Mouse (Mus musculus) left cerebral cortex, postnatal 4 days (tissue): ENCODE results near the gene Yju2. TPM values are rescaled to one million over a fixed set of nuclear protein-coding genes. Genes with fewer than 3 reads are reported as not detected.
A peak's percentile ranks its signal among the peaks of the same experiment; 100 is the strongest.
"Not testable (repeated sequence)": the region's sequence is repeated elsewhere in the genome, so short reads cannot be mapped to it uniquely, and the experiment has no call there.

ENCODE experiments used
- DNase-seq: peaks from one replicate; pipeline ENCODE4 v3.0.0-alpha.2; 2022
- intact Hi-C: fragments of 180-260 bp; cut with DNase I; formaldehyde crosslinking; loops from one replicate; pipeline ENCODE4 v1.15.1; 2025
- total RNA-seq, 2 experiments: library from RNA; stranded (reverse); gene quantifications; 2 replicates each; pipeline ENCODE4 v1.2.3; 2021

The Yju2 gene
- total RNA-seq, result 10 to 100 TPM; 16.7 to 18.2 TPM

DNA sequence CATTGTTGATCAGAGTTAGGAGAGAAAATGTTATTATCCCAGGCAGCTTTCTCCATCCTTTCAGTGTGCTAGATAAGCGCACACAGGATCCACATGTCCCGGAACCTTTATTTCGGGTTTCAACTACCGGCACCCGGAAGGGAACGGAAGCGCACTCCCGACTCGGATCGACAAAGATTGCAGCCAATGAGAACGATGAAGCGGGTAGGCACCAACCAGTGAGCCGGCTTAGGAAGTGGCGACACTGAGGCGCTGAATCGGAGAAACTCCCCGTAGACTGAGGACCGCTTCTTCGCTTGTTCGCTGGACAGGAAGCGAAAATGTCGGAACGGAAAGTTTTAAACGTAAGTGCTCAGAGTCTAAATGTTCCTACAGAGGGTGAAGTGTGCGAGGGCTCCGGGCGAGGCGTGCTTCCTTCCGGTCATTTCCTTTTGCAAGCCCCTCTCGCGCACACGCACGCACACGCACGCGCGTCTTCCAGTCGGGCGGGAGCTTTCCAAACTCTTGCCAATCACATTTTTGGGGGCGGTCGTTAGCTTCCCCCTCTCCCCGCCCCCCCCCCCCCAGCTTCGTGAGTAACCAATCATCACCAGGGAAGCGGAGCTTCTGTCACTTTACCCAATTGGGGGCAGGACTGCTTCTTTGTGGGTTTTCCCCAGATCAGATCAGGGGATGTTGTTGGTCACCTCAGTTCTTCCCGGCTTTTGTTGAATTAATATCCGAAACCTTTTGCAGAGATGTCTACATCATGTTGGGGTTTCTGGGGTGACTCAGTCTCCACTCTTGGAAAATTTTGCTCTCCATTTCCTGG lies at the start of gene Yju2:
TSS of gene Yju2 (plus strand) at position 182 of the 811 bp plus-strand sequence.
- intact Hi-C loops, result no loop called here

DNA sequence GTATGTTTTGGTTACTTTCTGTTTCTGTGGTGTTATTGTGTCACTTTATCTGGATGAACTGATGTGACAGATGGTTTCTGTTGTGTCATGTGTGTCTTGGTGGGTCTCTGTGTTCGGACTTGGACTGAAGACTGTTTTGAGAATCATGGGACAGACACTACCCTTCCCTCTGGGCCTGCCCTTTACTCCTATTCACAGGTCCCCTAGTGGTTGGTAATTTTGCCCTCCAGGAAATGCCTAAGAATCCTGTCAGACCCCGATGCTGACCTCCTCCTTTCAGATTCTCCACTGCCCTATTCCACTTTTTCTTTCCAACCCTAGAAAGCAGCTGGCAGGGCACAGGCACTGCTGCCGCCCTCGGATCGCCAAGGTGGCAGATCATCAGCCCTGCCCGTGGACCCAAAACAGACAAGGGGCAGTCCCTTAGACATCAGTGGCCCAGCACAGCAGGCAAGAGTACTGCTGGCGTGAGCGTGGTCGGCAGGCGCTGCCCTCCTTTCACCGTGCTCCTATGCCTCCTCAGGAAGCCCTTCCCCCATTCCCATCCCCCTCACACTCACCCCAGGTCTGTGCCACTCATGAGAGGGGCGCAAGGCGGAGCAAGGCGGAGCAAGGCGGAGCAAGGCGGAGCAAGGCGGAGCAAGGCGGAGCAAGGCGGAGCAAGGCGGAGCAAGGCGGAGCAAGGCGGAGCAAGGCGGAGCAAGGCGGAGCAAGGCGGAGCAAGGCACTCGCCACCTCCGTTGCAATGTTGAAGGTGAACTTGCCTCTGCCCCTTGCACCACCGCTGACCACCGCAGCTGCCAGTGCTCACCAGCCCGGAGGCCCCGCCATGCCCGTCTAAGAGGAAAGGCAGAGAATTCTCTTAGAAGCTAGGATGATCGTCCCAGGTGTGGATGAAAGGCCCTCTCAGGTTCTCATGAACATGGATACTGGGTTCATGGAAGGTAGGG lies 27.1 kb upstream of the Yju2 start:
- intact Hi-C loops, result no loop called here

More for the DNA sequence above, at the start of gene Yju2:
- DNase-seq, result peak; percentile 91

DNA sequence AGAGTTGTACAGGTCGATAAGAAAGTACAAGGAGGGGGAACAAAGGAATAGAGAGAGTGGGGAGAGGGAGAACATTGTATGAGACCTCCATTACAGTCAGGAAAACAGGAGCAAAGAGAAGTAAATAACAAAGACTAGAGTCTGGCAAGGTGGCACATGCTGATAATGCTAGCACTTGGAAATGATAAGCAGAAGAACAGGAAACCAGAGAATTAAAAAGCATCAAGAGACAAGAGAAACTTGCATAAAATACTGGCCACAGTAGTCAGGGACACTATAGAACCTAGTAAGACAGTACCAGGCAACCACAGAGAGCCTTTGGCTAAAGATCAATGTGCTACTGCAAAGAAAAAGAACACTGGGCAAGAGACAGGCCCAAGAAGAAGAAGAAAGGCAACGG lies 26.3 kb upstream of the Yju2 start:
- intact Hi-C loops, result no loop called here
- DNase-seq, result no peak

More for the DNA sequence above, 27.1 kb upstream of the Yju2 start:
- DNase-seq, result peak; percentile 75

DNA sequence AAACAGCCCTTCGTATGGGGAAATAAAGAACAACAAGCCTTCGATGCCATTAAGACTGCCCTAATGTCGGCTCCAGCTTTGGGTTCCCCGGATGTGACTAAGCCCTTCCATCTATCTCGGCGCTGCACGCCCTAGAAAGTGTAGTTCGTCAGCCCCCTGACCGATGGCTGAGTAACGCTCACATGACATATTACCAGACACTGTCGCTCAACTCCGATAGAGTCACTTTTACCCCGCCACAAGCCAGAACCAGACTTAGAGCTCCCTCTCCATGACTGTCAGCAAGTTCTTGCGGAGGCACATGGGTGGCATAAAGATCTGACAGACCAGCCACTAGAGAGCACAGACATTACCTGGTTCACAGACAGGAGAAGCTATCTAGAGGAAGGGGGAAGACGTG lies 25.7 kb upstream of the Yju2 start:
- intact Hi-C loops, result no loop called here

DNA sequence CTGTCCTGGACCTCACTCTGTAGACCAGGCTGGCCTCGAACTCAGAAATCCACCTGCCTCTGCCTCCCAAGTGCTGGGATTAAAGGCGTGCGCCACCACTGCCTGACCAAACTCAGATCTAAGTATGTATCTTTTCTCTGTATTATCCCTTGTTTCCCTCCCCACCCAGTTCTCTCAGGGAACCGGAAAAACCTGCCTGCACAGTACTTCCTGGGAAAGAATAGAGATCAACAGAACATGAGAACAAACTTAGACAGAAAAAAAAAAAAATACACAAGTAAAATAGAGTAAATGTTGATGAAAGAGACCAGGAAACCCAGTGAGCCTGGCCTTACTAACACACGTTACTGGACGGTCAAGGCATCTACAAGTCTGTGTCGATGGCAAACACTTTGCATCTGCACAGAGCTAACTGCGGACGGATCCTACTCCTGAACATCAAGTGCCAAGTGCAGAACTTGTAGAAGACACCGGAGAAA lies 14.5 kb upstream of the Yju2 start:
- intact Hi-C loops, DNase-seq: not testable (repeated sequence)

More for the DNA sequence above, 25.7 kb upstream of the Yju2 start:
- DNase-seq, result no peak

DNA sequence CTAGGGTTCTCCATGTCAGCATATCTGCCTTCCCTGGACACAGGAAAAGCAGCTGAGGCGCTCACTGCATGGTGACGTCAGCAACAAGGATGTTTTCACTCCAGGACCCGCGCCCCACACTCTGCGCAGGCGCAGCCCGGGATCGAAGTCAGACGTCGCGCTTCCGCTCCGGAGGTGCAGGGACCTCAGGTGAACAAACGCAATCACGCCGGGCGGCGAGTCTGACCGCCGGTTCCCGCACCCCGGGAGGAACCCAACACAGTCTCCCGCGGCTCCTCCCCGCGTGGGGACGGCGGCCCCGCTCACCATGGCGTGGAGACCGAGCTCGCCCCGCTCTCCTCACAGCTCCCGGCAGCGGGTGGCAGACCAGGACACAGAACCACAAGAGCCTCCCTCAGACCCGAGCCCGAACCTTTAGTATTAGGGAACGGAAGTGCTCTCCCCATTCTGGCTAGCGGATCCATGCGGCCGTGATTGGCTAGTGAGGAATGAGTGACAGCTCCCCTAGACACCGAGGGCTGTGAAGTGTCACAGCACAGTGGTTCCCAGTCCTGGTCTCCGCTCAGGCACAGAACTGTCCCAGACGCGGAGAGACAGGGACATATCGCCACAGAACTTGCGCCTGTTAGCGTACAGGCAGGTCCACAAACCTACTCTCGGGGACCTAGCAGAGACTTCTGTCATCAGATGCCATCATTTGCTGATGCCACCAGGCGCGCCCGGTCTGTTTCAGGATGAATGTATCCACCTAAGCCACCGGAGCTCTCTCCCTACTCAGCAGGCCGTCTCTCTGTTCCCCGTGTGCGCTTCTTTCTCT lies 13.8 kb upstream of the Yju2 start:
- intact Hi-C loops, result not testable (repeated sequence)
- DNase-seq, result peak; percentile 93

DNA sequence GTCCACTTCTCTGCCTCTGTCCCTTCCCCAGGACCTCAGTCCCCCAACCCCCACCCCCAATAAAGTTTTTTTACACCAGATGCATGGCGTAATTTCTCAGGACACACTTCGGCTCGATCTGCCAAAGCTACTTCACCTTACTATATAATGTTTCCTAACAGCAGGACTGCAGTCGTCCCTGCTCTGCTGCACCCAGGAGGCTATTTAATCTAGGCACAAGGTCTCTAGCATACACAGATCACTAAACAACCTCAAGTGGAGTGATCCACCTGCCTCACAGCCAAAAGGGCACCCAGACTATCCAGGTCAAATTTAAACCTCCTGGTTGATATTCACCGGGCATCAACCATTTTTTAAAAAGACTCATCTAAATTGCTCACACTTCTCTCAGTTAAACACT lies 13.2 kb upstream of the Yju2 start:
- intact Hi-C loops, result no loop called here
- no peak for DNase-seq

DNA sequence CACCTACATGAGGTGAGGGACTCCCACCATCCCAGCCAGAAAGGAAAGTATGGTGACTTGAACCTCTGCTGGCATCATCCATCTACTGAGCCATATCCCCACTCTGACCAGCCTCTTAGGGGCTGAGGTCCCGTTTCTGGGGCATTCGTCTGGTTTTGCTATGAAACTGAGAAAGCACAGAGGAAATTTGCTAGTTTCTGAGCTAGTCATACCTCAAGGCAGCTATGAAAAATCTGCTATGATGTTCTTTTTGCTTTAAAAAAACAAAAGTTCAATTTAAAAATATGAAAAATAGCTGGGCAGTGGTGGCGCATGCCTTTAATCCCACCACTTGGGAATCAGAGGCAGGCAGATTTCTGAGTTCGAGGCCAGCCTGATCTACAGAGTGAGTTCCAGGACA lies 10.3 kb upstream of the Yju2 start:
- intact Hi-C loops, result no loop called here
- no peak for DNase-seq

DNA sequence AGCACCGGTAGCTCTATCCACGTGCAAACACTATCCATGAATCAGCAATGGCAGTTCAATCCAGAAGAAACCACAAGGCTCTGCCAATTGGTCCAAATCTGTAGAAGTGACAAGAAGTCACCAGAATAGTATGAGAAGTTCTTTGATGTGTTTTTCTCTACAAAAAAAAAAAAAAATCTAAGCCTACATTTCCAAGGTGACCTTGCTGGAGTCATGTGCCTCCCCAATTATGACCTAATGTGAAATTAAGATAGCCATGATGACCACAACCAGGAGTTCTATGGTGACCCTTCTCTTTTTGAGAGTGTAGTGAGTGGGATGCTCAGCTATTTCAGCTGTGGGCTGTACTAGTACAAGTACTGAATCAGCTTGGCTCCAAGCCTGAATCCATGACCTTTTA lies 9.5 kb upstream of the Yju2 start, which contains the start of gene Zfp119b:
TSS of gene Zfp119b (minus strand) at position 101 of the 400 bp plus-strand sequence.
- no peak for DNase-seq
- intact Hi-C loops, result no loop called here

DNA sequence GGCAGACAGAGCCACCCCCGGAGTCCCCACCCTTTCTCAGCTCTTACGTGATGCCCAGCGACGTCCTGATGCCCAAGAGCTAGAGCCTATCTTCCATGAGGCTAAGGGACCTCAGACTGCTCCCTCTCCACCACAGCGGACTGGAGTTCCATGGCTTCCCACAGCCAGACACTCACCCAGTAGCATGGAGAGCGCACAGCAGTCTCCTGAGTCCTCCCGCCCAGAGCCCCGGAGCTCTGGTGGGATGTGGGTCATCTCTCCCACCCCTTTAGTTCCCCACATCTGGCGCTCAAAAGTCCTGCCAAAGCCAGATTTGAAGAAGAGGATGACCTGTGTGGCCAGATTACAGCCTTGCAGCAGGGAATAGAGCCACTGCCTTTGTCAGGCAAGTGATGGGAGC lies 8.3 kb upstream of the Yju2 start:
- intact Hi-C loops, result no loop called here
- DNase-seq, result no peak

DNA sequence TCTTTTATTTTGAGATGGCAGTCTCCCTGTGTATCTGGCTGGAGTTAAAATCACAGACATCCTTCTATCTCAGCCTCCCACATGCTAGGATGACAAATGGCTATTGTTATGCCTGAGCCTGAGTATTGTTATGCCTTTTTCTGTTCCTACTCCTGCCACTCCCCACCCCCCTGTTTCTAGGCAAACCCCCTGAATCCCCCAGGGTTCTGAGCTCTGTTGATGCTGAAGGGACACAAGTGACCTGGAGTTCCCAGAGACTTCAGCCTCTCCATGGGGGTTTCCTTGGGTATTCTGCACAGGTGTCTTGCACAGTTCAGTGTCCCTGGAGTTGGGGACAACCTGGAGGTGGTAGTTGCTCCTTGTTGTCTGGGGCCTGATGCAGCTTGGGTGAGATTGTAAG lies 6.9 kb upstream of the Yju2 start:
- intact Hi-C loops, result no loop called here
- DNase-seq, result no peak

DNA sequence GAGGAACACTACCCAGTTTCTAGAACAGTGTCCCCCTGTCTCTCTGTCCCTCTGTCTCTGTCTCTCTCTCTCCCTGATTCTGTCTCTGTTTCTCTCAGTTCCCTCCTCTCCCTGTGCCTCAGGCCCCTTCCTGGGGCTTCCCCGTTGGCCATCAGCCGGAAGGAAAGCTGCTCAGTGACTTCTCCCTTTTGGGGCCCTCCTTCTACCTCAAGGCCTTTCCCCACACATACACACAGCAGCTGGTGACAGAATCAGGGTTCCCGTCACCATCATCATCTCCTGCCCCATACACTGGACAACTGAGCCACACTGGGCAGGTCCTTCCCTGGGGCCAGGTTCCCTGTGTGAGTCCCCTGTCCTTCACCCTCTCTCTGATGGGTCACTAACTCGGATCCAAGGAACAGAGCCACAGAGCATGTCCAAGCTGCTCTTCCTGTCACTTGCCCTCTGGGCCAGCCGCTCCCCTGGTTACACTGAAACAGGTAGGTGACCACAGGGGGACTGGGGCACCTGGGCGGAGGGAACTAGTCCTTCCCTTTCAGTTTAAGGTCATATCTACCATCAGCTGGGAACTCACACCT lies 6.4 kb upstream of the Yju2 start, which contains the start of gene Ebi3:
TSS of gene Ebi3 (plus strand) at position 194 of the 581 bp plus-strand sequence.
- DNase-seq, result no peak
- intact Hi-C loops, result no loop called here

DNA sequence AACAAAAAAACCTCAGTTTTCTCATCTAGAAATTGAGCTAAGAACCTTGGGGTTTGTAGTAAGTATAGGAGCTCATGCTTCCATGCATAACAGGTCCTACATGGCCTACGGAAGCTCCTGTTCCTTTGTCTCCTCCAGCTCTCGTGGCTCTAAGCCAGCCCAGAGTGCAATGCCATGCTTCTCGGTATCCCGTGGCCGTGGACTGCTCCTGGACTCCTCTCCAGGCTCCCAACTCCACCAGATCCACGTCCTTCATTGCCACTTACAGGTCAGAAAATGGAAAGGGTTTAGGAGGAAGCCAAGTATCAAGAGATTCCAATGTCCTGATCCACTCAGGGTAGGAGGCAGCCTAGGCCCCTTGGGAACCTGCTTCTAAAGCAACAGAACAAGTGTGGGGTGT lies 5.1 kb upstream of the Yju2 start:
- no peak for DNase-seq
- intact Hi-C loops, result no loop called here

DNA sequence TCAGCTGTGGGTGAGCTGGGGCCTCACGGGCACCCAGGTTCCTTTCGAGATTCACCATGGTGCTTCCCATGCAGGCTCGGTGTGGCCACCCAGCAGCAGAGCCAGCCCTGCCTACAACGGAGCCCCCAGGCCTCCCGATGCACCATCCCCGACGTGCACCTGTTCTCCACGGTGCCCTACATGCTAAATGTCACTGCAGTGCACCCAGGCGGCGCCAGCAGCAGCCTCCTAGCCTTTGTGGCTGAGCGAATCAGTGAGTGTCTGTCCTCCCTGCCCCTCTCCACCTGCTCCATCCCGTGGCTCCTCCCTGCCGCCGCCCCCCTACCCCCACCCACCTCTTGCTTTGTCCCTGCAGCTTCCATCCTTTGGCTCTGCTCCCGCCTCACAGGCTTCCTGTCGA lies 4.7 kb upstream of the Yju2 start:
- intact Hi-C loops, result no loop called here
- no peak for DNase-seq

DNA sequence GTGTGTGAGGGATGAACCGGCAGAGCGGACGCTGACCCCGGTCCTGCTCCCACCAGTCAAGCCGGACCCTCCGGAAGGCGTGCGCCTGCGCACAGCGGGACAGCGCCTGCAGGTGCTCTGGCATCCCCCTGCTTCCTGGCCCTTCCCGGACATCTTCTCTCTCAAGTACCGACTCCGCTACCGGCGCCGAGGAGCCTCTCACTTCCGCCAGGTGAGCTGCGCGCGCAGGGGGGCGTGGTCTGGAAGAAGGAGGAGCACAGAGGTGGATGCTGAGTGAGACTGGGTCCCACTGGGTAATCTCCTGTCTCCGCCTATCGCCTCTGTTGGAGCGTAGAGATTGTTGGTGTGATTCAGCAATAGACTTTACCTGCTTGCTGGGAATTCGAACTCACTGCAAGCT lies 2.8 kb upstream of the Yju2 start:
- intact Hi-C loops, result no loop called here
- DNase-seq, result peak; percentile 85

DNA sequence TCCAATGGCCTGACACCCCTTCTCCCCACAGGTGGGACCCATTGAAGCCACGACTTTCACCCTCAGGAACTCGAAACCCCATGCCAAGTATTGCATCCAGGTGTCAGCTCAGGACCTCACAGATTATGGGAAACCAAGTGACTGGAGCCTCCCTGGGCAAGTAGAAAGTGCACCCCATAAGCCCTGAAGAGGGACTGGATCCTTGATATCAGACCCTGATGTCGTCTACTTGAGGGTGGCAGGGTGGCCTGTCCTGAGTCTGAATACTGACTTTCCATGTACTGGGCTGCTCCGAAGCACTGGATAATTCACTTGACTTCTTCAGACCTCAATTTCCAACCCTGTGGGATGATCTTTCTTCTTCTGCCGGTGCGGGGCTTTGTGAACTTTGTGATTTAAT lies 2.3 kb upstream of the Yju2 start:
- intact Hi-C loops, result no loop called here
- DNase-seq, result no peak

DNA sequence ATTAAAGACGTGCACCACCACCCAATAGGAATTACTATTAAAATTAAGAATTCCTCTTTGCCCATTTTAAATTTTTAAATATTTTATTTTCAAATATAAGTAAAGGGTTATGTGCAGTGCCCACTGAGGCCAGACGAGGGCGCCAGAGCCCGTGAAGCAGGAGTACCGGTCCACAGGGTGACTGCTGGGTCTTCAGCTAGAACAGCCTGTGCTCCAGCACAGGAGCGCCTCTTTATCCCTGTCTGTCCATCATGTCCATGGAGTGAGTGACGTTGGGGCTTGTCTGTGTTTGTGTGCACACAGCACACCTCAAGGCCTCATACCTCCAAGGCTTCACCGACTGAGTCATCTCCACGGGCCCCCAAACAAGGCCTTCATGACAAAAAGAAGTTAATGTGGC lies 1.7 kb upstream of the Yju2 start:
- intact Hi-C loops, result no loop called here
- DNase-seq, result peak; percentile 81

DNA sequence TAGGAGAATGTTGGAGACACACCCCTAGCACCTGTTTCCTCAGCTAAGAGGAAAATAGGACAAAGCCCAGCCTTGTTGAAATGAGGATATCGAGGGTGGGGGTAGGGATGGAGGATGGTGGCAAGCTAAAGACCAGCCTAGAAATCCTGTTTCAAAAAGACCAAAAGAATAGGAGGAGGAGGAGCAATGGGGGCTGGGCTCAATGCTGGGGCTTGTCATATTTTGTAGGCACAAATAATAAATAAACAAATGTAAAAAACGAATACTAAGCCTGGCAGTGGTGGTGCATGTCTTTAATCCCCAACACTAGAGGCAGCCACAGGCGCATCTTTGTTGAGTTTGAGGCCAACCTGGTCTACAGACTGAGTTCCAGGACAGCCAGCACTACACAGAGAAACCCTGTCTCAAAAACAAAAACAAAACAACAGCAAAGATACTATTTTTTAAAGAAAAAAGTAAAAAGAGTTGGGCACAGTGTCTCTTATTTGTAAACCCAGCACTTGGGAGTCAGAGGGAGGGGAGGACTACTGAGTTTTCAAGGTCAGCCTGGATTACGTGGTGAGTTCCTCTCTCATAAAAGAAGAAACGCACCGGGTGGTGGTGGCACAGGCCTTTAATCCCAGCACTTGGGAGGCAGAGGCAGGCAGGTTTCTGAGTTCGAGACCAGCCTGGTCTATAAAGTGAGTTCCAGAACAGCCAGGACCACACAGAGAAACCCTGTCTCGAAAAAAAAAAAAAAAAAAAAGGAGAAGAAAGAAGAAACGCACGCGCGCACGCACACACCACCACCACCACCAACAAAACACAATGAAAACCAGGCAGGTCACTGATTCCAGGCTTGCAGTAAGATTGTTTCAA lies 944 bp upstream of the Yju2 start:
- intact Hi-C loops, result no loop called here
- no peak for DNase-seq

DNA sequence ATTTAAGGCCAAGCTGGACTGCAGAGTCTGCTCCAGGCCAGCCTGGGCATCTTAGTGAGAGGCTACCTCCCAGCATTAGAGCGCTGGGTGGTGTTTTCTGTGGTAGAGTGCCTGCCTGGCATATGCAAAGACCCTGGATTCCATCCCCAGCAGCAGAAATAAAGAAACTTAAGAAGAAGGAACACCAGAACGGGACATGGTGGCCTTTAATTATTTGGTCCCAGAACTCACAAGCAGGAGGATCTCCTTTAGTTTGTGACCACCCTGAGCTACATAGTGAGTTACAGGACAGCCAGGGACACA lies 364 bp upstream of the Yju2 start:
- intact Hi-C loops, result no loop called here
- DNase-seq, result no peak
